Mouse (Mus musculus) CH12.LX (cell line): Measurements from ENCODE around the gene Slc32a1. TPM values are rescaled to one million over a fixed set of nuclear protein-coding genes. Genes with fewer than 3 reads are reported as not detected.

ENCODE experiments used
- DNase-seq: peaks from one replicate; pipeline ENCODE4 v3.0.0-alpha.2; 2013; ENCODE audit errors: extremely low read depth
- H3K27ac ChIP-seq: 2 replicates; pipeline ENCODE4 v1.5.1; 2012; ENCODE audit warnings: low read depth, mild to moderate bottlenecking, control low read depth, moderate library complexity; ENCODE audit not compliant: insufficient read depth
- H3K27me3 ChIP-seq: replicated peaks from 2 replicates; pipeline ENCODE3; 2012; ENCODE audit warnings: inconsistent platforms
- H3K36me3 ChIP-seq, 2 experiments: replicated peaks in 1 of 2; 2 replicates each; pipeline versions ENCODE3 to v1.6.1; 2012; ENCODE audit warnings: inconsistent platforms in 1 of 2, low read length in 1 of 2, mild to moderate bottlenecking in 1 of 2, mixed read lengths in 1 of 2, moderate library complexity in 1 of 2; ENCODE audit not compliant: control insufficient read depth in 1 of 2, insufficient read depth in 1 of 2
- H3K4me1 ChIP-seq, 2 experiments: 2 replicates each; pipeline ENCODE4 v1.6.1; 2012; ENCODE audit warnings: inconsistent platforms in 1 of 2, moderate library complexity in 1 of 2; ENCODE audit not compliant: insufficient read depth in 2 of 2, control insufficient read depth in 1 of 2
- H3K4me2 ChIP-seq: 2 replicates; pipeline ENCODE4 v1.6.1; 2012; ENCODE audit warnings: low read depth, mild to moderate bottlenecking, control low read depth; ENCODE audit not compliant: poor library complexity, insufficient read depth, severe bottlenecking
- H3K4me3 ChIP-seq, 3 experiments: fragments of 150-350 bp in 1 of 3; sonication (generic) in 1 of 3; replicated peaks in 1 of 3; 2 replicates each; pipeline versions ENCODE3 to v1.5.1; 2011 to 2012; ENCODE audit warnings: low read depth in 2 of 3, low read length in 2 of 3, mild to moderate bottlenecking in 2 of 3, moderate library complexity in 2 of 3, control low read depth in 1 of 3, improper control_type of control experiment in 1 of 3, inconsistent platforms in 1 of 3, mixed read lengths in 1 of 3; ENCODE audit not compliant: poor library complexity in 1 of 3
- H3K79me2 ChIP-seq: replicated peaks from 2 replicates; pipeline ENCODE4 v1.6.1; 2012; ENCODE audit warnings: mild to moderate bottlenecking, moderate library complexity; ENCODE audit not compliant: control insufficient read depth, poor library complexity, insufficient read depth, severe bottlenecking; ENCODE audit errors: extremely low read depth
- H3K9ac ChIP-seq: 2 replicates; pipeline ENCODE4 v1.6.1; 2012; ENCODE audit warnings: low read depth, mild to moderate bottlenecking, control low read depth, moderate library complexity; ENCODE audit not compliant: insufficient read depth
- H3K9me3 ChIP-seq: replicated peaks from 2 replicates; pipeline ENCODE3; 2012; ENCODE audit warnings: low read length, inconsistent platforms, mixed read lengths
- CHD1 ChIP-seq: IDR thresholded peaks from 2 replicates; pipeline ENCODE4 v1.6.1; 2012; ENCODE audit warnings: low read depth, low read length, improper control_type of control experiment, inconsistent platforms
- CTCF ChIP-seq, 2 experiments: IDR thresholded peaks in 1 of 2; conservative IDR thresholded peaks in 1 of 2; 2 replicates each; pipeline ENCODE4 v1.5.1; 2011 to 2012; ENCODE audit warnings: low read depth in 2 of 2, low read length in 2 of 2, improper control_type of control experiment in 1 of 2, inconsistent platforms in 1 of 2, mild to moderate bottlenecking in 1 of 2, moderate library complexity in 1 of 2
- E2F4 ChIP-seq: IDR thresholded peaks from 2 replicates; pipeline ENCODE4 v1.6.1; 2011; ENCODE audit warnings: low read depth, low read length, improper control_type of control experiment; ENCODE audit not compliant: insufficient replicate concordance
- GABPA ChIP-seq: IDR thresholded peaks from 2 replicates; pipeline ENCODE4 v1.6.1; 2012; ENCODE audit warnings: low read depth, low read length, improper control_type of control experiment, inconsistent platforms; ENCODE audit not compliant: insufficient replicate concordance
- HCFC1 ChIP-seq: IDR thresholded peaks from 2 replicates; pipeline ENCODE4 v1.6.1; 2012; ENCODE audit warnings: low read depth, mild to moderate bottlenecking, inconsistent platforms, low read length, improper control_type of control experiment
- IRF4 ChIP-seq: IDR thresholded peaks from 2 replicates; pipeline ENCODE4 v1.6.1; 2014; ENCODE audit warnings: low read depth, mild to moderate bottlenecking, inconsistent platforms, low read length, improper control_type of control experiment
- JUN ChIP-seq: IDR thresholded peaks from 2 replicates; pipeline ENCODE4 v1.6.1; 2011; ENCODE audit warnings: low read depth, mild to moderate bottlenecking, low read length, improper control_type of control experiment, moderate library complexity; ENCODE audit not compliant: insufficient read depth
- NRF1 ChIP-seq: IDR thresholded peaks from 2 replicates; pipeline ENCODE4 v1.6.1; 2014; ENCODE audit warnings: low read depth, mild to moderate bottlenecking, inconsistent platforms, low read length, improper control_type of control experiment, moderate library complexity
- RAD21 ChIP-seq: IDR thresholded peaks from 2 replicates; pipeline ENCODE4 v1.6.1; 2011; ENCODE audit warnings: low read depth, mild to moderate bottlenecking, low read length, improper control_type of control experiment, moderate library complexity
- SMC3 ChIP-seq: IDR thresholded peaks from 2 replicates; pipeline ENCODE4 v1.6.1; 2011; ENCODE audit warnings: low read depth, low read length, improper control_type of control experiment
- TCF12 ChIP-seq: IDR thresholded peaks from 2 replicates; pipeline ENCODE4 v1.6.1; 2014; ENCODE audit warnings: low read depth, mild to moderate bottlenecking, inconsistent platforms, low read length, improper control_type of control experiment
- USF2 ChIP-seq: conservative IDR thresholded peaks from 2 replicates; pipeline ENCODE4 v1.6.1; 2011; ENCODE audit warnings: low read depth, low read length, improper control_type of control experiment
- ZNF384 ChIP-seq: IDR thresholded peaks from 2 replicates; pipeline ENCODE4 v1.6.1; 2012; ENCODE audit warnings: low read depth, low read length, improper control_type of control experiment, inconsistent platforms
- dilution Hi-C: fragments of 300-500 bp; cut with MboI; formaldehyde crosslinking; loops from 2 replicates; pipeline ENCODE4 v1.14.3; 2020; ENCODE audit warnings: low sequenced_read_pairs; ENCODE audit not compliant: extremely low pct_unique_long_range_greater_than_20kb, extremely low pct_ligation_motif_present
- in situ Hi-C: fragments of 300-500 bp; cut with MboI; formaldehyde crosslinking; loops from 3 replicates; pipeline ENCODE4 v1.14.3; 2019; ENCODE audit warnings: low sequenced_read_pairs, low pct_ligation_motif_present, low pct_unique_long_range_greater_than_20kb, mixed read lengths
- polyA plus RNA-seq: library from polyadenylated mRNA; unstranded; fragments of >175 nt; gene quantifications from 2 replicates; pipeline ENCODE4 v1.2.1, GENCODE M21; 2012; ENCODE audit warnings: low read depth; ENCODE audit not compliant: insufficient read length
- total RNA-seq, 2 experiments: library from RNA; depleted of rRNA; stranded (reverse); fragments of 300-350 nt in 1 of 2; fragments of >200 nt in 1 of 2; gene quantifications; 2 replicates each; pipeline ENCODE4 v1.2.3; 2012 to 2014

Slc32a1 gene
- total and polyA plus RNA-seq, 3 experiments, result not detected

DNA sequence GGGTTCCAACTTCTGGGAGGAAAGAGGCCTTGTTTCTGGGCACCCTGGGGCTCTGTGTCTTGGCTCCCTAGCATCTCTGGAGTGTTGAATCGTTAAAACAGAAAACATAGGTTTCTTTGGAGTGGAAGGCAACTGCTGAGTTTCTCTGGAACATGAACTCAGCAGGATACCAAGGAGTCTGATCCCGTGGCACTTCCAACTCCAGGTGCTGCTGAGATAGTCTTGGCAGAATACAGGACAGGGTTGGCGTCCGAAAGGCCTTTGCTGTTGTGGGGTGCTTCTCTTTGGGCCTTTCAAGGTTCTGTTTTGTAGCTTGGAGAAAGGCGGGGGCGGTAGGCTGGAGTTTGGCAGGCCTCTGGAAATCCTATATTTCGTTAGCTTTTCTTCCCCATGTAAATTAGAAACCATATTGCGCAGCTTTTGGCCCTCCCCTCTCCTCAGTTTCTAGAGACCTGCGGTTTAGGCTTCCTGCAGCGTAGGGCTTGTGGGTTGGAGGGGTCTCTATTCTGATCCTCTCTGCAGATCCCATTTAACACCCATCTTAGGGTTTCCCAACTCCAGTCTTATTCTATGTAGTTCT, 2.2 kb downstream of the Slc32a1 start:
- no peak overlapping the region for H3K27ac ChIP-seq
- TF ChIP-seq HCFC1 (no peak), TCF12 (no peak), SMC3 (no peak), GABPA (no peak), IRF4 (no peak), NRF1 (no peak), RAD21 (no peak), USF2 (no peak), CHD1 (no peak), E2F4 (no peak), ZNF384 (no peak)
- no peaks in the 10 kb centered on the region for H3K36me3 ChIP-seq
- no peak for DNase-seq
- H3K27me3 ChIP-seq, result peaks cover 41% of the 10 kb centered on the region
- no peak overlapping the region for H3K4me3 ChIP-seq
- dilution Hi-C loops (no loop called here), in situ Hi-C loops (no loop called here)
- no peak overlapping the region for H3K4me2 ChIP-seq
- peaks cover 13% of the 10 kb centered on the region for H3K9me3 ChIP-seq
- no peaks in the 10 kb centered on the region for H3K79me2 ChIP-seq
- no peaks in the 10 kb centered on the region for H3K4me1 ChIP-seq
- no peak overlapping the region for H3K9ac ChIP-seq

DNA sequence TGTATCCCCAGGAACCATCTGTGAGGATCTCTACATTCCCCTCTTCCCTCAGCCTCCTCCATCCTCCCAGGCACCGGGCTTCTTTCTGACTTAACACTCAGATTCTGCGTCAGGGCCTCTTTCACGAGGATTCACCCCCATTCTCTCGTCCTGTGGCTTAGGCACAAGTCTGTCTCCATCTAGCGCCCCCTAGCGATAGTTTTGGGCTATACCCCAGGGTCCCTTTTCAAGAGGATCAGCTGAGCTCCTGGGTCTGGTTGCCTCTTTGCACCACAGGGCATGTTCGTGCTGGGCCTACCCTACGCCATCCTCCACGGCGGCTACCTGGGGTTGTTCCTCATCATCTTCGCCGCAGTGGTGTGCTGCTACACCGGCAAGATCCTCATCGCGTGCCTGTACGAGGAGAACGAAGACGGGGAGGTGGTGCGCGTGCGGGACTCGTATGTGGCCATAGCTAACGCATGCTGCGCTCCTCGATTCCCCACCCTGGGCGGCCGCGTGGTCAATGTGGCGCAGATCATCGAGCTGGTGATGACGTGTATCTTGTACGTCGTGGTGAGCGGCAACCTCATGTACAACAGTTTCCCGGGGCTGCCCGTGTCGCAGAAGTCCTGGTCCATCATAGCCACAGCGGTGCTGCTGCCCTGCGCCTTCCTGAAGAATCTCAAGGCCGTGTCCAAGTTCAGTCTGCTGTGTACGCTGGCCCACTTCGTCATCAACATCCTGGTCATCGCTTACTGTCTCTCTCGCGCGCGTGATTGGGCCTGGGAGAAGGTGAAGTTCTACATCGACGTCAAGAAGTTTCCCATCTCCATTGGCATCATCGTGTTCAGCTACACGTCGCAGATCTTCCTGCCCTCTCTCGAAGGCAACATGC, 3.2 kb downstream of the Slc32a1 start:
- Histone ChIP-seq H3K27me3 (peaks cover 37% of the 10 kb centered on the region), H3K79me2 (no peaks in the 10 kb centered on the region), H3K9me3 (peaks cover 13% of the 10 kb centered on the region), H3K27ac (no peak overlapping the region), H3K36me3 (no peaks in the 10 kb centered on the region), H3K4me3 (no peak overlapping the region), H3K4me1 (no peaks in the 10 kb centered on the region), H3K9ac (no peak overlapping the region), H3K4me2 (no peak overlapping the region)
- in situ Hi-C loops (no loop called here), dilution Hi-C loops (no loop called here)
- TF ChIP-seq SMC3 (peak; percentile 17; the same call in 1 of the 2 replicates), JUN (no peak), CTCF (conservative IDR thresholded peaks at IDR 0.05 in 1 of 2, IDR thresholded peaks at IDR 0.05 in 1 of 2; ENCODE audit: low read depth in 2 of 2, low read length in 2 of 2) (peak; percentile 62 to 64)
- peak; percentile 59 for DNase-seq
